Mouse (Mus musculus) stomach, postnatal 0 days (tissue): Measurements from ENCODE around the gene Olfr1056. TPM values are rescaled to one million over a fixed set of nuclear protein-coding genes. Genes with fewer than 3 reads are reported as not detected.

Experiments
- ATAC-seq: fragments of 200-750 bp; cut with Nextera tagmentation; 2 replicates; pipeline ENCODE4 v1.8.0; 2017; ENCODE audit not compliant: low FRiP score, low TSS enrichment
- DNase-seq: peaks from one replicate; pipeline ENCODE4 v3.0.0-alpha.2; 2016; ENCODE audit warnings: low spot score
- H3K27ac ChIP-seq: fragments of 300-500 bp; sonication (generic); replicated peaks from 2 replicates; pipeline ENCODE4 v1.5.1; 2014; ENCODE audit warnings: mild to moderate bottlenecking, control low read depth
- H3K27me3 ChIP-seq: fragments of 300-500 bp; sonication (generic); 2 replicates; pipeline ENCODE4 v1.6.1; 2014; ENCODE audit warnings: low read length; ENCODE audit not compliant: control insufficient read depth, insufficient read depth
- H3K36me3 ChIP-seq: fragments of 300-500 bp; sonication (generic); 2 replicates; pipeline ENCODE4 v1.6.1; 2014; ENCODE audit warnings: low read length, mixed read lengths; ENCODE audit not compliant: control insufficient read depth, insufficient read depth
- H3K4me1 ChIP-seq: fragments of 300-500 bp; sonication (generic); replicated peaks from 2 replicates; pipeline ENCODE4 v1.6.1; 2014; ENCODE audit warnings: antibody characterized with exemption; ENCODE audit not compliant: control insufficient read depth, insufficient read depth
- H3K4me2 ChIP-seq: fragments of 300-500 bp; sonication (generic); replicated peaks from 2 replicates; pipeline ENCODE4 v1.6.1; 2014; ENCODE audit warnings: low read depth, mild to moderate bottlenecking, control low read depth, moderate library complexity
- H3K4me3 ChIP-seq: fragments of 300-500 bp; sonication (generic); 2 replicates; pipeline ENCODE4 v1.5.1; 2014; ENCODE audit warnings: low read depth, low read length, control low read depth
- H3K9ac ChIP-seq: fragments of 300-500 bp; sonication (generic); 2 replicates; pipeline ENCODE4 v1.6.1; 2014; ENCODE audit warnings: mild to moderate bottlenecking, low read length, control low read depth, mixed read lengths
- H3K9me3 ChIP-seq: fragments of 300-500 bp; sonication (generic); 2 replicates; pipeline ENCODE4 v1.6.1; 2016; ENCODE audit warnings: low read length; ENCODE audit not compliant: control insufficient read depth
- CTCF ChIP-seq: IDR thresholded peaks from 2 replicates; pipeline ENCODE4 v1.5.1; 2016; ENCODE audit warnings: antibody characterized with exemption, low read depth, mild to moderate bottlenecking, moderate library complexity
- EP300 ChIP-seq: optimal IDR thresholded peaks from 2 replicates; pipeline ENCODE3; 2016; ENCODE audit warnings: antibody characterized with exemption
- WGBS: fragments of 180-500 bp; shearing (Covaris S2); extraction: QIAGEN DNeasy Blood & Tissue Kit; methylation state at CpG from one replicate; pipeline ENCODE4 v1.1.7; 2014; 5-methylcytosine and 5-hydroxymethylcytosine counted together
- polyA plus RNA-seq: library from polyadenylated mRNA; unstranded; fragments of >200 nt; fragmentation: Nextera tagmentation; extraction: Ambion mirVana; gene quantifications from 2 replicates; pipeline ENCODE4 v1.2.1, GENCODE M21; 2015

The Olfr1056 gene
- polyA plus RNA-seq, 1 experiment from 2014 or later = not detected

GRCm38 (mm10) chr2:86350184-86350583 is 12.1 kb downstream of the Olfr1056 start, which contains the start of gene Olfr1055:
Gene Olfr1055, minus strand, starts transcription at chr2:86350284.
- 79% methylated on average over 5 of the region's 5 CpGs for WGBS
- H3K4me2 ChIP-seq = no peak within 1 kb of the TSS
- TF ChIP-seq EP300 (no peak), CTCF (no peak)
- no peaks in the 10 kb centered on the region for H3K36me3 ChIP-seq
- DNase-seq = no peak
- no peaks in the 10 kb centered on the region for H3K4me1 ChIP-seq
- H3K4me3 ChIP-seq = no peak within 1 kb of the TSS
- H3K27me3 ChIP-seq = no peaks in the 10 kb centered on the region
- no peak within 1 kb of the TSS for H3K9ac ChIP-seq
- H3K9me3 ChIP-seq = no peaks in the 10 kb centered on the region
- ATAC-seq = no peak
- H3K27ac ChIP-seq = no peak within 1 kb of the TSS

DNA sequence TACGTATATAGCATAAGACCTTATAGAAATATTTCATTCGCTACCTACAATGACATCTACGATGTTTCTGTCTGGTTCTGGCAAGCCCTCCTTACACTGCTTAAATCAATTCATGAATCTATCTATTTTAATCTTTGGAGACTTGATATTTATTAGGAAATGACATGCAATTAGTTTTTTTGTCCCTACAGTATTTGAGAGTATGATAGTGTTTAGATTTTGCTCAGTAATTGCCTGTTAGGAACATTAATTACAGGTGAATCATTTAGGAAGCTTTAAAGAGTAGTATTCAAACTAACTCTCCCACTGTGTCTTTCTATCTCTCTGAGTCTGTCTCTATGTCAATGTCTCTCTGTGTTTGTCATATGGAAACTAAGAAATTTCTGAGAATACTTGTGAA is 26.9 kb downstream of the Olfr1056 start, which contains the start of gene Olfr1054:
TSS of gene Olfr1054 (minus strand) at position 101 of the 400 bp plus-strand sequence.
- ATAC-seq = no peak
- no peak within 1 kb of the TSS for H3K27ac ChIP-seq
- no peak within 1 kb of the TSS for H3K4me2 ChIP-seq
- no peak within 1 kb of the TSS for H3K9ac ChIP-seq
- no peaks in the 10 kb centered on the region for H3K36me3 ChIP-seq
- no peaks in the 10 kb centered on the region for H3K9me3 ChIP-seq
- H3K27me3 ChIP-seq = no peaks in the 10 kb centered on the region
- DNase-seq = no peak
- WGBS = 77% methylated on average over 3 of the region's 3 CpGs
- no peak within 1 kb of the TSS for H3K4me3 ChIP-seq
- TF ChIP-seq CTCF (no peak), EP300 (no peak)
- no peaks in the 10 kb centered on the region for H3K4me1 ChIP-seq

- 59% methylated on average over 3 of the region's 3 CpGs for WGBS
- H3K4me2 ChIP-seq = no peak within 1 kb of the TSS
- TF ChIP-seq CTCF (no peak), EP300 (no peak)
- H3K27ac ChIP-seq = no peak within 1 kb of the TSS
- no peak for DNase-seq
- H3K36me3 ChIP-seq = no peaks in the 10 kb centered on the region
- no peak for ATAC-seq
- no peaks in the 10 kb centered on the region for H3K4me1 ChIP-seq
- H3K4me3 ChIP-seq = no peak within 1 kb of the TSS
- no peaks in the 10 kb centered on the region for H3K9me3 ChIP-seq
- H3K9ac ChIP-seq = no peak within 1 kb of the TSS
- H3K27me3 ChIP-seq = no peaks in the 10 kb centered on the region
Measured at GRCm38 (mm10) chr2:86315184-86315583, 47.1 kb downstream of the Olfr1056 start, which contains the start of gene Olfr1053. Gene Olfr1053, minus strand, starts transcription at chr2:86315284.

Other genes starting within 250 kb of the Olfr1056 start
- gene Olfr1039, start 226.5 kb downstream of the Olfr1056 start, polyA plus RNA-seq = not detected in 2 replicates
- not detected in 2 replicates for gene Olfr1040, start 215.7 kb downstream of the Olfr1056 start, polyA plus RNA-seq
- 0.01 TPM in 1 of 2 replicates, not detected in the other for gene Olfr1042, start 200.6 kb downstream of the Olfr1056 start, polyA plus RNA-seq
- not detected in 2 replicates for gene Olfr1043, start 194.9 kb downstream of the Olfr1056 start, polyA plus RNA-seq
- not detected in 2 replicates for gene Olfr1044, start 184.6 kb downstream of the Olfr1056 start, polyA plus RNA-seq
- 0.05 TPM in 1 of 2 replicates, not detected in the other for gene Olfr52, start 176.8 kb downstream of the Olfr1056 start, polyA plus RNA-seq
- not detected in 2 replicates for gene Olfr1045, start 159.5 kb downstream of the Olfr1056 start, polyA plus RNA-seq
- gene Olfr1046, start 143.2 kb downstream of the Olfr1056 start, polyA plus RNA-seq = not detected in 2 replicates
- gene Olfr1047, start 131.1 kb downstream of the Olfr1056 start, polyA plus RNA-seq = not detected in 2 replicates
- not detected in 2 replicates for gene Olfr1048, start 122.2 kb downstream of the Olfr1056 start, polyA plus RNA-seq
- gene Olfr1049, start 104.1 kb downstream of the Olfr1056 start, polyA plus RNA-seq = not detected in 2 replicates
- not detected in 2 replicates for gene Olfr1051, start 83.4 kb downstream of the Olfr1056 start, polyA plus RNA-seq
- not detected in 2 replicates for gene Olfr1052, start 70.0 kb downstream of the Olfr1056 start, polyA plus RNA-seq
- not detected in 2 replicates for gene Olfr1053, start 47.2 kb downstream of the Olfr1056 start, polyA plus RNA-seq
- gene Olfr1054, start 27.0 kb downstream of the Olfr1056 start, polyA plus RNA-seq = not detected in 2 replicates
- not detected in 2 replicates for gene Olfr1055, start 12.2 kb downstream of the Olfr1056 start, polyA plus RNA-seq
- not detected in 2 replicates for gene Olfr1057, start 15.9 kb upstream of the Olfr1056 start, polyA plus RNA-seq
- not detected in 2 replicates for gene Olfr1058, start 26.1 kb upstream of the Olfr1056 start, polyA plus RNA-seq
- gene Olfr1061, start 51.6 kb upstream of the Olfr1056 start, polyA plus RNA-seq = not detected in 2 replicates
- gene Olfr1062, start 64.3 kb upstream of the Olfr1056 start, polyA plus RNA-seq = not detected in 2 replicates
- gene Olfr1065, start 88.1 kb upstream of the Olfr1056 start, polyA plus RNA-seq = not detected in 2 replicates
- gene Olfr1066, start 93.8 kb upstream of the Olfr1056 start, polyA plus RNA-seq = not detected in 2 replicates
- gene Olfr228, start 124.9 kb upstream of the Olfr1056 start, polyA plus RNA-seq = not detected in 2 replicates
- not detected in 2 replicates for gene Olfr1076, start 146.0 kb upstream of the Olfr1056 start, polyA plus RNA-seq
- gene Olfr1079, start 180.0 kb upstream of the Olfr1056 start, polyA plus RNA-seq = not detected in 2 replicates
- gene Olfr1080, start 195.8 kb upstream of the Olfr1056 start, polyA plus RNA-seq = not detected in 2 replicates
- gene Olfr1082, start 236.5 kb upstream of the Olfr1056 start, polyA plus RNA-seq = not detected in 2 replicates